Mouse (Mus musculus): ENCODE data around the gene Vwa8. TPM values are rescaled to one million over a fixed set of nuclear protein-coding genes. Genes with fewer than 3 reads are reported as not detected.

Gene Vwa8
- polyA plus RNA-seq, 2 experiments, result 11.8 to 14.0 TPM

DNA sequence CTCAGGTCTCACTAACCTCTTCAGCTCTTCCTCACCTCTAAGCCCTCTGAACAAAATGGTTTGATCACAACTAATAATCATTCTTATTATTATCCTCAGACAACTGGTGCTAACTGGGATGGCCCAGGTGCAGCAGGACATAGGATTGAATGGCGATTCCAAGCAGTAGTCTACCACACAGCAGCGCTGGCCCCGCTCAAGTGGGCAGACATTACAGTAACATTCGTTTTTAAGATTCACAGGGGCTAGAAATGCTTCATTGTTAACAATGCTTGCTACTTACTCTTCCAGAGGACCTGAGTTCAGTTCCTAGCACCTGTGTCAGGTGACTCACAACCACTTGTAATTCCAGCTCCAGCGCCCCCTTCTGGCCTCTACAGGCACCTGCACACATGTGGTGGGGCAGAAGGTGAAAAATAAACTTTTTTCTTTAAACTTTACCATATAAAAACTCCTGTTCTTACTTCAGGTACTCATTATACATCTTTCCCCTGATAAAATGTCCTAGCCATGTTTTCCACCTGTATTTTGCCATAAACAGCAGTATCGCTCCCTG is 290.3 kb downstream of the Vwa8 start:
- no peak overlapping the region; the same call in 1 of the 2 replicates for H3K27ac ChIP-seq (replicated peaks; ENCODE audit: low read depth, low read length)
- TF ChIP-seq POLR2A (IDR thresholded peaks at IDR 0.05; ENCODE audit: borderline replicate concordance, extremely low read depth, insufficient read depth, insufficient read length), result no peak
- no peaks in the 10 kb centered on the region for H3K36me3 ChIP-seq (ENCODE audit: control insufficient read depth, insufficient read depth, low read length)
- 0 out of 2 replicates have a peak overlapping the region, but pooled peaks have one; percentile 23 for H3K4me2 ChIP-seq (replicated peaks; ENCODE audit: low read depth, low read length, severe bottlenecking)
- no peak for DNase-seq (ENCODE audit: low spot score)
- no peak for ATAC-seq (ENCODE audit: low FRiP score, low read depth)
- H3K4me1 ChIP-seq (ENCODE audit: control insufficient read depth, insufficient read depth, low read length), result peaks cover 39% of the 10 kb centered on the region
- H3K27me3 ChIP-seq (ENCODE audit: control insufficient read depth, insufficient read depth, low read length), result no peaks in the 10 kb centered on the region
- H3K4me3 ChIP-seq (replicated peaks; ENCODE audit: low read length), result no peak overlapping the region
- no peaks in the 10 kb centered on the region for H3K9me3 ChIP-seq (ENCODE audit: control insufficient read depth, low read length)
- no peak overlapping the region for H3K9ac ChIP-seq (ENCODE audit: low read depth, low read length, severe bottlenecking)
- 85% methylated on average over 6 of the region's 6 CpGs for WGBS

DNA sequence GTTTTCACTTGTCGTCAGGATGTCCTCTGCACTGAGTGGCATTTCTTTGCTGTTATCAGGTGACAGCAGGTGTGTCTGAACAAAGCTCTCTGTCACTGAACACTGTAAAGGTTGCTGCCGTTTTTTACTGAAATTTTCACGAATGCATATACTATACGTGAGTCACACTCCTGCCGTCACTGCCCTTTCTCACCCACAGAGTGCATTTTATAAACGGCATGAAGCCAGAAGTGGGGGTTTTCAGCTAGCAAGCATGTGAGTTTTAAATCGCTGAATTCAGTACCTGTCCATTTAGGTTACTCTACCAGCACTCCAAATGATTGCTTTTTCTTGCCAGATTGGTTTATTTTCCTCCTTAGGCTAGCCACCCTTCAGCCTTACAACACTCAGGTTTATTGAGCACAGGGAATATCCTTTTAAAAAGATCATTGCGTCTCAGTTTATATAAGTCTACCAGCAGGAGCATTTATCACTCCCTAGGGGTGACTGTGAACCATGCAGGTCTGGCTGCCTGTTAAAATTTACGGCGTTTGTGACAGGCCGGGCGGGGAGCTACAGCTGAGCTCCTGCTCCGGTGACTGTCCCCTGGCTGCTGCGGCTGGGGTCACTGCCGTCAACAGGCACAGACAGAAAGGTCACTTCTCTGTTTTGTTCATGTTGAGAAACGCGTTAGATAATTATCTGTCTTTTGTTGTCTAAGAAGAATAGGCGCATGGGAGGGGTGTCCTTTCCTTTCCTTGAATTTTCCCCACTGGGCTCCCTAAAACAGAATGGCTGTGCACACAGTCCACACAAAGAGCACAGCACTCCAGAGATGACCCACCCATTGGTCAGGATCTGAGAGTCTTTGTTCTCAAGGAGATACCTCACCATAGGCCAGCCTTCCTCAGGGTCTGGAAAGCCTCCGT is 291.3 kb downstream of the Vwa8 start:
- ATAC-seq (ENCODE audit: low FRiP score, low read depth), result peak; percentile 69
- TF ChIP-seq POLR2A (IDR thresholded peaks at IDR 0.05; ENCODE audit: borderline replicate concordance, extremely low read depth, insufficient read depth, insufficient read length), result no peak
- Histone ChIP-seq H3K36me3 (ENCODE audit: control insufficient read depth, insufficient read depth, low read length) (no peaks in the 10 kb centered on the region), H3K9me3 (ENCODE audit: control insufficient read depth, low read length) (no peaks in the 10 kb centered on the region), H3K4me2 (replicated peaks; ENCODE audit: low read depth, low read length, severe bottlenecking) (peak overlapping the region; percentile 23; the same call in 1 of the 2 replicates), H3K27me3 (ENCODE audit: control insufficient read depth, insufficient read depth, low read length) (no peaks in the 10 kb centered on the region), H3K9ac (ENCODE audit: low read depth, low read length, severe bottlenecking) (no peak overlapping the region), H3K4me3 (replicated peaks; ENCODE audit: low read length) (no peak overlapping the region), H3K27ac (replicated peaks; ENCODE audit: low read depth, low read length) (peak overlapping the region; percentile 8), H3K4me1 (ENCODE audit: control insufficient read depth, insufficient read depth, low read length) (peaks cover 35% of the 10 kb centered on the region)
- peak; percentile 72 for DNase-seq (ENCODE audit: low spot score)
- 12% methylated on average over 19 of the region's 19 CpGs for WGBS

DNA sequence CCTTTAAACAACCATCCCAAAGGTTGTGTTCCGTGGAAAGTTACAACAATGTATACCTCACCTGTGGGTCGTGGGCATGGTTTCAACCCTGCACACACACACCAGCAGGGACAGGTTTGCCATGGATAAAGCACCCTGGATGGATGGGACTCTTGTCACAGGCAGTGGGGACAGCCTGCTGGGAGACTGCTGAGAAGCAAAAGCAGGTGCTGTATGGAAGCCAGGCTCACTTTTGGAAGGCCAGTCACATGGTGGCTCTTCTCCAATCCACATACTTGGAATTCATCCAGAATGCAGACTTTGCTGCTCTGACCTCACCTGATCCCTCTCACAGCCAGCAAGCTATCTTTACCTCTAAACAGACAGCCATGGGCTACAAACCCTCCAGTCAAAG is 292.0 kb downstream of the Vwa8 start:
- peak; percentile 58 for DNase-seq (ENCODE audit: low spot score)
- peak; percentile 70 for ATAC-seq (ENCODE audit: low FRiP score, low read depth)
- TF ChIP-seq POLR2A (IDR thresholded peaks at IDR 0.05; ENCODE audit: borderline replicate concordance, extremely low read depth, insufficient read depth, insufficient read length), result no peak
- H3K4me3 ChIP-seq (replicated peaks; ENCODE audit: low read length), result no peak overlapping the region
- H3K4me1 ChIP-seq (ENCODE audit: control insufficient read depth, insufficient read depth, low read length), result peaks cover 31% of the 10 kb centered on the region
- WGBS, result 66% methylated on average over 2 of the region's 2 CpGs
- H3K9ac ChIP-seq (ENCODE audit: low read depth, low read length, severe bottlenecking), result no peak overlapping the region
- 0 out of 2 replicates have a peak overlapping the region, but pooled peaks have one; percentile 8 for H3K27ac ChIP-seq (replicated peaks; ENCODE audit: low read depth, low read length)
- H3K27me3 ChIP-seq (ENCODE audit: control insufficient read depth, insufficient read depth, low read length), result no peaks in the 10 kb centered on the region
- H3K4me2 ChIP-seq (replicated peaks; ENCODE audit: low read depth, low read length, severe bottlenecking), result no peak overlapping the region; the same call in 1 of the 2 replicates
- no peaks in the 10 kb centered on the region for H3K9me3 ChIP-seq (ENCODE audit: control insufficient read depth, low read length)
- no peaks in the 10 kb centered on the region for H3K36me3 ChIP-seq (ENCODE audit: control insufficient read depth, insufficient read depth, low read length)

DNA sequence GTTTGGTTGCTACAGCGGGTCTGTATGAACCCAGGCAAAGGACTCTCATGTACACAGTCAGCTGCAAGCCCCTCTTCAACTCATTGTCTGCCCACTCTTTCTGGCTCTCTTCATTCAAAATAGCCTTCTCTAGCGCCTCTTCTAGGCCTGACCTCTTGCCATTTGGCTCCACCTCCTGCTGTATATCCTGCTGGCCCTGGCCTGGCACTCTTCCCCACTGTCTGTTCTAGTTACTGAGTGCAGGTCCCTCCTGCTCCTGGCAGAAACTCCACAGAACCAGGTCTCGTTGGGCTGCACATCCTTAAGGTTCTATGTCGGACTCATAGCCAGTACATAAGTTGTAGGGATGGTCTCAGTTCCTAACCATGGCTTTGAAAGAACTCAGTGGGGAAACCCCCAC is 293.5 kb downstream of the Vwa8 start:
- no peaks in the 10 kb centered on the region for H3K36me3 ChIP-seq (ENCODE audit: control insufficient read depth, insufficient read depth, low read length)
- H3K27me3 ChIP-seq (ENCODE audit: control insufficient read depth, insufficient read depth, low read length), result no peaks in the 10 kb centered on the region
- H3K9me3 ChIP-seq (ENCODE audit: control insufficient read depth, low read length), result no peaks in the 10 kb centered on the region
- no peak for DNase-seq (ENCODE audit: low spot score)
- H3K27ac ChIP-seq (replicated peaks; ENCODE audit: low read depth, low read length), result no peak overlapping the region
- WGBS, result 93% methylated on average over 4 of the region's 4 CpGs
- TF ChIP-seq POLR2A (IDR thresholded peaks at IDR 0.05; ENCODE audit: borderline replicate concordance, extremely low read depth, insufficient read depth, insufficient read length), result no peak
- no peak for ATAC-seq (ENCODE audit: low FRiP score, low read depth)
- H3K9ac ChIP-seq (ENCODE audit: low read depth, low read length, severe bottlenecking), result no peak overlapping the region
- peaks cover 24% of the 10 kb centered on the region for H3K4me1 ChIP-seq (ENCODE audit: control insufficient read depth, insufficient read depth, low read length)
- no peak overlapping the region for H3K4me2 ChIP-seq (replicated peaks; ENCODE audit: low read depth, low read length, severe bottlenecking)
- no peak overlapping the region for H3K4me3 ChIP-seq (replicated peaks; ENCODE audit: low read length)

DNA sequence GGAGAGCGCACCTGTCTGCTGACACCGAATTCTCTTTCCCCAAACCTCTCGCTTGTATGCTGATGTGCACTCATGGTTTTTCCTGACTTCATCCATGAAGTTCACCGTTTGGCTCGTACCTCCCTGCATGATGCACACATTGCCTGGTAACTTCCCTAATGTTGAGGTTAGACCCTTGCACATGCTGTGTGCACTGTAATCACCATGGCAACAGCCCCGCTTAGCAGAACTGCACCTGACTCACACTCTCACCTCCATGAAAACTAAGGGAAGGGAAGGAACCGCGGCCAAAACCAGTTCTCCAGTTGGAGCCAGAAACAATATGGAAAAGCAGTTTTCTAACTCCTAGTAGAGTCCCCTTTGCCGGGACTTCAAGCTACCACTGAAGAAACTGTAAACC is 294.8 kb downstream of the Vwa8 start:
- Histone ChIP-seq H3K36me3 (ENCODE audit: control insufficient read depth, insufficient read depth, low read length) (no peaks in the 10 kb centered on the region), H3K4me2 (replicated peaks; ENCODE audit: low read depth, low read length, severe bottlenecking) (no peak overlapping the region), H3K4me1 (ENCODE audit: control insufficient read depth, insufficient read depth, low read length) (peaks cover 24% of the 10 kb centered on the region), H3K9me3 (ENCODE audit: control insufficient read depth, low read length) (no peaks in the 10 kb centered on the region), H3K27ac (replicated peaks; ENCODE audit: low read depth, low read length) (no peak overlapping the region), H3K27me3 (ENCODE audit: control insufficient read depth, insufficient read depth, low read length) (no peaks in the 10 kb centered on the region), H3K9ac (ENCODE audit: low read depth, low read length, severe bottlenecking) (no peak overlapping the region), H3K4me3 (replicated peaks; ENCODE audit: low read length) (no peak overlapping the region)
- ATAC-seq (ENCODE audit: low FRiP score, low read depth) (no peak), DNase-seq (ENCODE audit: low spot score) (no peak)
- 89% methylated on average over 9 of the region's 9 CpGs for WGBS
- no peak for TF ChIP-seq POLR2A (IDR thresholded peaks at IDR 0.05; ENCODE audit: borderline replicate concordance, extremely low read depth, insufficient read depth, insufficient read length)

Data from limb, embryonic 14.5 days (tissue).